Mouse (Mus musculus): ENCODE measurements around the gene Ncstn. TPM values are rescaled to one million over a fixed set of nuclear protein-coding genes. Genes with fewer than 3 reads are reported as not detected.
A peak's percentile ranks its signal among the peaks of the same experiment; 100 is the strongest.

Ncstn gene
- polyA plus RNA-seq, 1 experiment = 64.4 TPM

DNA sequence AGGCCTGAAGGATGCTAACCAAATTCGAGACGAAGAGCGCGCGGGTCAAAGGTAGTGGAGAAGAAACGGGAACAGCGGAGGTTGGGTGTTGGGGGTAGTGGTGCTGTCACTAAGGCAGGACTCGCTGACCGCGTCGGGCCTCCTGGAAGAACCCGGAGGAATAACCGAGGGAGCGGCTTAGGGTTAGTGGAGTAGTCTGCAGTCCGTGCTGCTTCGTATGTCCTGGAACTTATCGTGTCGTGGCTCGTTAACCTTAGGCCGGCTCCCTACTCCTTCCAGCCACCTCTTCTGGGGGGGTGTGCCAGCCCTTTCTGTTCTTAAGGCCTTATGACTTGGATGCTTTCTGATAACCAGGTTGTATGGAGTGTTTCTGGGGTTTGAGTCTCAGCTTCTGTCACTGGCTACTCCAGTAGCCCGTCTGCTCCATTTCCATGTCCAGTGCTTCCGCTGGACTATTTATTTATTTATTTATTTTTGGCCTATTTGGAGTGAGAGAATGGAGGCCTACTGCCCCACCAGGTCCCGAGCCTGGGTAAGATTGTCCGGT, 377 bp upstream of the Ncstn start:
- Histone ChIP-seq H3K4me3 (ENCODE audit: extremely low read depth, insufficient read depth, insufficient read length) (peak overlapping the region; percentile 97), H3K27ac (ENCODE audit: insufficient read depth, low read length) (peak overlapping the region; percentile 77), H3K4me1 (ENCODE audit: control insufficient read depth, insufficient read depth, insufficient read length) (peaks cover 10% of the 10 kb centered on the region), H3K36me3 (ENCODE audit: control insufficient read depth, insufficient read depth, low read length) (peaks cover 6% of the 10 kb centered on the region), H3K27me3 (ENCODE audit: control insufficient read depth, insufficient read depth, low read length) (no peaks in the 10 kb centered on the region)
- WGBS = 1% methylated on average over 24 of the region's 24 CpGs
- no peak for DNase-seq (ENCODE audit: low read depth in 1 of 2, low spot score in 2 of 2)
- TF ChIP-seq CTCF (IDR thresholded peaks at IDR 0.05; ENCODE audit: extremely low read depth, insufficient read depth, insufficient read length, insufficient replicate concordance) (no peak), POLR2A (IDR thresholded peaks at IDR 0.05; ENCODE audit: low read depth, low read length) (no peak)

DNA sequence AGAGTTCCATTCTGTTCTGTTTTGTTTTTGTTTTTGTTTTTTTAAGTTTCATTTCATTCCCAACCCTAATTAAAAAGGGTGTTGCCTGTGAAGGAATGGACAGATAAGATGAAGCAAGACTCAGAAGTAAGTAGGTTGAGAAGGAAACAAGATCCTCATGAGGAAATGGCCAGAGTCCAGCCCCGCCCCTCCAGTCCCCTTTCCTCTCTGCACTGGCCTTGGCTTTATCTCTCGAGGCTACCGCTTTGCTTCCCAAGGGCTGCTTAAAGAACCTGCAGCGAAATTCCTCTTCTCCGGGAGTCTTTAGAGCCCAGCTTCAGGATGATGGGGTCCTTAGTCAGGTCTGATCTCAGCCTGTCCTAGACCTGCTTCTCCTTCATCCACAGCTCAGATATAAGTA, 4.6 kb downstream of the Ncstn start:
- TF ChIP-seq CTCF (IDR thresholded peaks at IDR 0.05; ENCODE audit: extremely low read depth, insufficient read depth, insufficient read length, insufficient replicate concordance) (no peak), POLR2A (IDR thresholded peaks at IDR 0.05; ENCODE audit: low read depth, low read length) (no peak)
- Histone ChIP-seq H3K27me3 (ENCODE audit: control insufficient read depth, insufficient read depth, low read length) (no peaks in the 10 kb centered on the region), H3K27ac (ENCODE audit: insufficient read depth, low read length) (no peak overlapping the region), H3K4me3 (ENCODE audit: extremely low read depth, insufficient read depth, insufficient read length) (no peak overlapping the region), H3K4me1 (ENCODE audit: control insufficient read depth, insufficient read depth, insufficient read length) (no peaks in the 10 kb centered on the region; the same call in 1 of the 2 replicates), H3K36me3 (ENCODE audit: control insufficient read depth, insufficient read depth, low read length) (peaks cover 30% of the 10 kb centered on the region)
- 83% methylated on average over 5 of the region's 5 CpGs for WGBS
- DNase-seq (ENCODE audit: low read depth in 1 of 2, low spot score in 2 of 2) = no peak

DNA sequence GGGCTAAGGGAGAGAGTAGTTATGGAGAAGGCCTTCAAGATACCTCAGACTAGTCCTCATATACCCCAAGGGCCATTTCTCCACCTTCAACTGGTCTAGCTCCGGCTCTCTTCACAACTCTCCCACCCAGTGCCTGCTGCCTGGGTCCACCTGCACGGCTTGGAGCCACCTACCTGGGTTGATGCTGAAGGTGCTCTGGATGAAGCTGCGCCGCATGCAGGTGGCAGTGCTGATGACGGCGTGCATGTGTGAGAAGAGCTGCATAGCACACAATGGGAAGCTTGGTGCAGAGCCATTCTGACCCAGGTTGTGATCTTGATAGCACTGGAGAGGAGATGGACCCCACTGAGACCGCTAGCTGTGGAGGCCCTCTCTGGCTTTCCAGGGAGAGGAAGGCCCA, 10.0 kb downstream of the Ncstn start:
- TF ChIP-seq POLR2A (IDR thresholded peaks at IDR 0.05; ENCODE audit: low read depth, low read length) (no peak), CTCF (IDR thresholded peaks at IDR 0.05; ENCODE audit: extremely low read depth, insufficient read depth, insufficient read length, insufficient replicate concordance) (no peak)
- Histone ChIP-seq H3K27me3 (ENCODE audit: control insufficient read depth, insufficient read depth, low read length) (no peaks in the 10 kb centered on the region), H3K4me1 (ENCODE audit: control insufficient read depth, insufficient read depth, insufficient read length) (no peaks in the 10 kb centered on the region), H3K4me3 (ENCODE audit: extremely low read depth, insufficient read depth, insufficient read length) (no peak overlapping the region), H3K36me3 (ENCODE audit: control insufficient read depth, insufficient read depth, low read length) (peaks cover 65% of the 10 kb centered on the region), H3K27ac (ENCODE audit: insufficient read depth, low read length) (no peak overlapping the region)
- WGBS = 96% methylated on average over 7 of the region's 7 CpGs
- DNase-seq (ENCODE audit: low read depth in 1 of 2, low spot score in 2 of 2) = no peak

DNA sequence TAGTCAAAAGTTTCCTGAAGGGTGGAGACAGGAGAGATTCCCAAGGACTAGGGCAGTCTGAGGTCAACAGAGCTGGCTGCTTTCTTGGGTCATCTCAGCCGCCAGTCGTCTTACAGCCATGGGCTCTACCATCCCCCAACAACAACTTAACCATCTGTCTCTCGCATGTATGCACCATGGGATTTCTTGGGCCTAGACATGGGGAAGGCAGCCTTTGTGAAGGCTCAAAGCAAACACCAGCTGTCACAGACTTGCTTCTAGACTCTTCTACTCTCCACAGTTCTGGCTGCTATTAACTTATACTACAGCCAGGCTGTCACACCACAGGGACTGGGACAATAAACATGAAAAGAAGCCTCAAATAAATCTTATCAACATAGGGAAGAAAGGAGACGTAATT, 11.0 kb downstream of the Ncstn start:
- Histone ChIP-seq H3K4me1 (ENCODE audit: control insufficient read depth, insufficient read depth, insufficient read length) (no peaks in the 10 kb centered on the region), H3K27ac (ENCODE audit: insufficient read depth, low read length) (no peak overlapping the region), H3K4me3 (ENCODE audit: extremely low read depth, insufficient read depth, insufficient read length) (no peak overlapping the region), H3K36me3 (ENCODE audit: control insufficient read depth, insufficient read depth, low read length) (peaks cover 75% of the 10 kb centered on the region), H3K27me3 (ENCODE audit: control insufficient read depth, insufficient read depth, low read length) (no peaks in the 10 kb centered on the region)
- TF ChIP-seq CTCF (IDR thresholded peaks at IDR 0.05; ENCODE audit: extremely low read depth, insufficient read depth, insufficient read length, insufficient replicate concordance) = no peak
- TF ChIP-seq POLR2A (IDR thresholded peaks at IDR 0.05; ENCODE audit: low read depth, low read length) = no peak
- 84% methylated on average over 4 of the region's 4 CpGs for WGBS
- no peak for DNase-seq (ENCODE audit: low read depth in 1 of 2, low spot score in 2 of 2)

DNA sequence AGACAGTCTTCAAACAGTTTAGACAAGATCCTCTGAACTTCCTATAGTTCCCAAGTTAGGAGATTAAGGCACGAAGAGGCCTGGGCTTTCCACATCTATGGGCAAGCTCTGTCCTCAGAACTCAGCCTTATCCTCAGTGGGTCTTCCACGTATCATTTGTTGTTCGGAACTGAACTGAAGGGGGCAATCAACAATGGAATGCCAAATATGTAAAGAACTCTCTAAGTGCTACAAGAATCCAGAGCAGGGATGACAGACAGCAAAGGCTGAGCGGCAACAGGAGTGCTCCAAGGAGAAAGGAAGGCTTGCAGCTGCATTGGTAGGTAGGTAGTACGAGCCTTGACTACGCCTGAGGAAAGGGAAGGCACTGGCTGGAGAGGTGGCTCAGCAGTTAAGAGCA, 12.4 kb downstream of the Ncstn start:
- no peak for TF ChIP-seq CTCF (IDR thresholded peaks at IDR 0.05; ENCODE audit: extremely low read depth, insufficient read depth, insufficient read length, insufficient replicate concordance)
- no peak for TF ChIP-seq POLR2A (IDR thresholded peaks at IDR 0.05; ENCODE audit: low read depth, low read length)
- Histone ChIP-seq H3K27ac (ENCODE audit: insufficient read depth, low read length) (no peak overlapping the region), H3K4me1 (ENCODE audit: control insufficient read depth, insufficient read depth, insufficient read length) (no peaks in the 10 kb centered on the region), H3K36me3 (ENCODE audit: control insufficient read depth, insufficient read depth, low read length) (peaks cover 78% of the 10 kb centered on the region), H3K27me3 (ENCODE audit: control insufficient read depth, insufficient read depth, low read length) (no peaks in the 10 kb centered on the region), H3K4me3 (ENCODE audit: extremely low read depth, insufficient read depth, insufficient read length) (no peak overlapping the region)
- no peak for DNase-seq (ENCODE audit: low read depth in 1 of 2, low spot score in 2 of 2)
- WGBS = 94% methylated on average over 6 of the region's 6 CpGs

DNA sequence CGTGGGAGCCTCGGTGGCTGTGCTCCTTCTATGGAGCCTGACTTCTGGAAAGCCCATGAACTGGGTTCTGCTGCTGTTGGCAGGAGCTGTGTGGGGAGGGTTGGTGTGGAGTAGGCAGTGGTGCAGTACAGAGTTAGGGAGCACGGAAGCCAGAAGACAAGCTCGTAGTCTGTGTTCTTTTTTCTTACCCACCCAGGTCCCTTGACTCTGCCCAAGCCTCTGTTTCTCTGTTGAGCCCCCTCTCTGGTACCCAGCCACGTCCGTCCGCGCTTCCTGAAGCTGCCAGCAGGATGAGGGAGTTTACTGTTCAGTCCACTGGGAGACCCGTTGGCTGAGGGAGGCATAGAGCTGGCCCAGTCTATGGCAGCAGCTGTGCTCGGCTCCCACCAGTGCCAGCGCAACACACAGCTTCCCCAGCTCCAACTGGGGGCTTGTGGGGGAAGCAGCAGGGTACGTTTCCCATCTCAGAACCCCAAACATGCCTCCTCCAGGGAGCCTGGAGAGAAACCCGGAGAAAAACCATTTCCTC, 17.9 kb downstream of the Ncstn start:
- TF ChIP-seq CTCF (IDR thresholded peaks at IDR 0.05; ENCODE audit: extremely low read depth, insufficient read depth, insufficient read length, insufficient replicate concordance) (no peak), POLR2A (IDR thresholded peaks at IDR 0.05; ENCODE audit: low read depth, low read length) (no peak)
- H3K27me3 ChIP-seq (ENCODE audit: control insufficient read depth, insufficient read depth, low read length) = no peaks in the 10 kb centered on the region
- 90% methylated on average over 13 of the region's 13 CpGs for WGBS

DNA sequence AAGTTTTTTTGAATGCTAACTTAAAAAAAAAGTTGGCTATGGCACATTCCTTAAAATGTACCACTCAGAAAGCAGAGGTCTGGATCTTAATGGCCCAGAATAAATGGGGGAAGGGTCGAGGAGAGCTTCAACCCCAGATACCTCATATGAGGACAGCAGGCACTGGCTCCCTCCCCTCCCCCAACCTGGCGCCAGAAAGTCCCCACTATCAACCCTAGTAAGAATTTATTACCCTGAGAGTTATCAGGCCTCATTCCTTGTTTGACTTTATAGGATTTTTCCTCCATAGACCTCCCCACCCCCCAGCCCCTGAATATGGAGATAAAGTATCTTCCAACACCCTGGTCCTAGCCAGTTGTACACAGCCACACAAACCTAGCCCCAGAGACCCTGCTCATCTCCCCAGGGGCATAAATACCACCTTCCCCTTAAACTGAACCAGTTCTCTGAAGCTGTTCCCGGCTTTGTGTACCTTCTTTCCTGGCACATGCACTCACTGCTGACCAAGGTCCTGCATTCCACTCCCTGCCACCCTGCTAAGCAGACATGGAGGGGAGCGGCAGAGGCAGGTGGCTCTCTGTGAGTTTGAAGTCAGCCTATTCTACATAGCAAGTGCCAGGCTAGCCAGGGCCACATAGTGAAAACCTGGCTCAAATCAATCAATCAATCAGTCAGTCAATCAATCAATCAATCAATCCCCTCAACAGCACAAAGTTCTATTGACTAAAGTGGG, 19.1 kb downstream of the Ncstn start:
- Histone ChIP-seq H3K4me1 (ENCODE audit: control insufficient read depth, insufficient read depth, insufficient read length) (no peaks in the 10 kb centered on the region), H3K27ac (ENCODE audit: insufficient read depth, low read length) (no peak overlapping the region), H3K27me3 (ENCODE audit: control insufficient read depth, insufficient read depth, low read length) (no peaks in the 10 kb centered on the region), H3K36me3 (ENCODE audit: control insufficient read depth, insufficient read depth, low read length) (peaks cover 36% of the 10 kb centered on the region), H3K4me3 (ENCODE audit: extremely low read depth, insufficient read depth, insufficient read length) (no peak overlapping the region)
- DNase-seq (ENCODE audit: low read depth in 1 of 2, low spot score in 2 of 2) = no peak
- WGBS = 80% methylated on average over 4 of the region's 4 CpGs
- TF ChIP-seq POLR2A (IDR thresholded peaks at IDR 0.05; ENCODE audit: low read depth, low read length) (no peak), CTCF (IDR thresholded peaks at IDR 0.05; ENCODE audit: extremely low read depth, insufficient read depth, insufficient read length, insufficient replicate concordance) (no peak)

More for the DNA sequence above, 17.9 kb downstream of the Ncstn start:
- H3K4me3 ChIP-seq (ENCODE audit: extremely low read depth, insufficient read depth, insufficient read length) = no peak overlapping the region
- H3K36me3 ChIP-seq (ENCODE audit: control insufficient read depth, insufficient read depth, low read length) = peaks cover 47% of the 10 kb centered on the region
- no peak overlapping the region for H3K27ac ChIP-seq (ENCODE audit: insufficient read depth, low read length)
- H3K4me1 ChIP-seq (ENCODE audit: control insufficient read depth, insufficient read depth, insufficient read length) = no peaks in the 10 kb centered on the region
- no peak for DNase-seq (ENCODE audit: low read depth in 1 of 2, low spot score in 2 of 2)

Measured in spleen, adult 2 months (tissue).